Mouse (Mus musculus) adrenal gland, adult 18-20 months (tissue): ENCODE measurements at regions not wholly inside any gene's neighbourhood (a gene's known extent, or its start where the extent isn't known, plus 50 kb on each side); places are given as distances from the start of the nearest gene placed in this dataset.
"Not testable (repeated sequence)": the region's sequence is repeated elsewhere in the genome, so short reads cannot be mapped to it uniquely, and the experiment has no call there.

Experiments
- DNase-seq, 2 experiments: peaks; one replicate each; pipeline ENCODE4 v3.0.0; 2021 to 2022; ENCODE audit warnings: low spot score in 2 of 2

DNA sequence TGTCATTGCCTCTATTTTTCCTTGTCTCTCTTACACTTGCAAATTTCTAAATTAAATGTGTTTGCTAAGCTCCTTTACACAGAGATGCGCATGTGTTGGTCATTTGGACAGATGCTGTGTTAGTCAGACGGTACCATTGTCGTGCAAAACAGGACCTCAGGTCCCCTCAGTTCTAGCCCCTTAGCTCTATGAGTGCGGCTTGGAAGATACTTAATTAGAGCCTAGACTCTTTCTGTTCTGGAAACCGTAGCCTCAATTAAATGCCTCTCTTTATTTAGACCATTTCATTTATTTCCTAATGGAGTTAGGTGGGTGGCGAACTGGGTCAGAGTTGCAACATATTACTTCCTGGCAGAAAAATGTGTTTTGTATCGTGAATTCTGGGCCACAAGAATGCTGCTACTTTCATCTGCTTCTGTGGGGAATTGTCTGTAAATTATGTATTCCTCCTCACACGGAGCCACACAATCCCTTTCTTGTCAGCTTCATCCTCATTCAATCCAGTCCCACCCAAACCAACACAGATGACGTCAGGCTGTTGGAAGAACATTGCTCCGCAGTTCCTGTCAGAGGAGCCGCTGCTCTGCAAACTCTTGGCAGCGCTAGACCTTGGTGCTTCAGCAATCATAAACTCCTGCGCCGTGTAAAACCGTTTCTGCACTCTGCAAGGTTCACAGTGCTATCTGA is 345.4 kb upstream of the Nova1 start:
- no peak for DNase-seq

DNA sequence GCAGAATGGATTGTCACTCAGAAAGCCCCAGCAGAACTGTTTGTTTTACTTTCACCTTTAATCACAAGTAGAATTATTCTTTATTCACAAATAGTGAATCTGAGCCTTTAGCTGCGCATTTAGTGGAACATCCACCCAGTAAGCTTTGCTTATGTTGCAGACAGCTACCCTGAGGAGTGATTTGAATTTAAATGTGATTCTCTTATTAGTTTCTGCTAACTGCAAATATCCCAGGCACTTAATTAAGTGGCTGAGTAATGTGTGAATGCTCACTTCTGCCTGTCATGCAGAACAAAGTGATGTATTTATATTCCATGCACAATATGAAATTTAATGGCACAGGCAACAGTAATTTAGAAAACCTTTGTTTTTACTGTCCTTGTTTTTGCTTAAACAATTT is 344.4 kb upstream of the Nova1 start:
- DNase-seq: no peak

DNA sequence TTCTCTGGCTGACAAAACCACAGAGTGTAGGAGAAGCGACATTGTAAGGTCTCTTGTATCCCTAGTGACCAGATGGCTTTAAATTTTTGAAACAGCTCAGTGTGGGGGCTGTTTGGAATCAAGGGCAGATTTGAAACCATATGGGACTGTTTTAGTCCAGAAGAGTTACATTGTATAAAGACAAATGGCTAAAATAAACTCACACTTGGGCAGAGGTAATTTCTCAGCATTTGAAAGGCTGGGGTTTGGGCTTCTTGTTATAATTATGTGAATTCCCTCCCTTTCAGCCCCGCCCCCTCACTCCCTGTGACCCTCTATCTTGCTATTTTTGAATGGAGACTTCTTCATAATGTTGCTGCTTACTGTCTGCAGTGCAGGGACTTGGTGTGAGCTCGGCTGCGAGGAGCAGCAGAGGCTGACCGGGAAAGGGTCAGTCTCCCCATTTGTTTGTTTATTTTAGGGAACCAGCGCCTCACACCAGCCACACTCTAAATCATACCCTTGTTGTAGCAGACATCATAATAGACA is 344.0 kb upstream of the Nova1 start:
- no peak for DNase-seq

DNA sequence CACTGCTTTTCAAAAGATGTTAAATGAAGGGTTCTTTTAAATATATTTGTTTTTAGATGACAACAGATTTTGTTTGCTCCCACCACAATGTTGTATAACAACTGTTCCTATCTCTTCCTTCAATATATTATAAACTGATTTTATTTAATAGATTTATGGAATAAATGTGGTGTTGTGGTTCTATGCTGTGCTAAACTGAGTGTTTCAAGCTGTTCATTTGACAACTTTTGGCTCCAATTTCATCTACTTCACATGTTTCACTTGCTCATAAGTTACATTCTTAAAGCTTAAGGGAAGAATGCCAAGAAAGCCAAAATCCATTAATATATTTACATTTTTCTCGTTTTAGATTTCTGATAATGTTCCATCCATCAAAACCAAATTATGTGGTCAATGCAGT is 341.9 kb upstream of the Nova1 start:
- no peak for DNase-seq

- not testable (repeated sequence) for DNase-seq
Observed at GRCm38 (mm10) chr12:47155916-47156315, 337.2 kb upstream of the Nova1 start.

DNA sequence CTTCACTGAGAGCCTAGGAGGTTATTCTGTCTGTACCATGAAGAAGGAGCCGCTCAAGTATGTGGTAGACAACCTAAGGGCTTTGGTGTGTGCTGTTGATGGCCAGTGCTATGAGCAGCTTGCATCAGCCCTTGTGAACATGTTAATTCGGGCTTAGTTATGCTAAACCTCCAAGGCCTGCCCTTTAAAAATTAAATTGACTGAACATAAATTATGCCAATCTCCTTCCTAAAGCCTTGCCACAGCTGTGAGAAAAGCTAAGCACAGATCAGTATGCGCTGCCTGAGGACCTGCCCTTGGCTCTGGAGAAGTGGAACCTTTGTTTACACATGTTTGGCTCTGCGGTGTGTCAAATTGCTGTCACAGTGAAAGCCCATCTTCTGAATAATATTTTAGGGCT is 321.9 kb upstream of the Nova1 start:
- no peak for DNase-seq

GRCm38 (mm10) chr12:47129821-47130220 is 311.1 kb upstream of the Nova1 start:
- DNase-seq: no peak

DNA sequence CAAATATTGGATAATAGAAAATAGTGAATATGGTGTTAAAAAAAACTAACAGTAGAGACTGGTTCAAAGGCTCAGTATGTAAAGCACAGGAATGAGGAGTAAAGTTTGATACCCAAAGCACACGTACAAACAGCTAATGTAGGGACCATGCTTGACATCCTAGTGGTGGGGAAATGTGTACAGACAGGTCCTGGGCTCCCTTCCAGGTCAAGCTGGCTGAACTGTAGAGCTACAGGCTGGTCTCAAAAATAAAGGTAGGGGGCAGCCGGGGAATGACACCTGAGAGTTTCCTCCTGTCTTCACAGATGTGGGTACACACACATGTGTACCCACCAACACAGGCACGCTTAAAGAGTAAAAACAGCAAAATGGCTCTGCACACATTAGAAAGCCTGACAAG is 309.9 kb upstream of the Nova1 start:
- no peak for DNase-seq

GRCm38 (mm10) chr12:47121426-47121825 is 302.7 kb upstream of the Nova1 start:
- no peak for DNase-seq

DNA sequence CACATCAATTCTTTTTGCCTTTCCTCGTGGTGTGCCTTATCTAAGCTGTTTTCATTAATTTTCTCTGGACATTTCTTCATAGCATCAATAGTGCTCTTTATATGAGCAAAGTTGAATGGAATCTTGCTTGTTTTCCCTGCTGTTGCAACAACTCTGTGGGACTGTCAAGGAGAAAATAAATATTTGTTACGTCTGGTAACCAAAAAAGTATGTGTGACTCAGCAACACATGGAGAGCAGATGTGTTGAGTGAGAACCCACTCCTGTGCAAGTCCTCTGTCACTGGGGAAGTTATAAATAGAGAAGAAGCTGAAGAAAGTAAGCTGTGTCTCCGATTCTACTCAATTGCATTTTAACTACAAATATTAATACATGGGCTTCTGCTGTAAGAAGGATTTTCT is 298.8 kb upstream of the Nova1 start:
- no peak for DNase-seq

- DNase-seq: no peak
Observed at GRCm38 (mm10) chr12:47089234-47089633, 270.5 kb upstream of the Nova1 start.

- DNase-seq: no peak
Observed at GRCm38 (mm10) chr12:47074961-47075360, 256.2 kb upstream of the Nova1 start.

DNA sequence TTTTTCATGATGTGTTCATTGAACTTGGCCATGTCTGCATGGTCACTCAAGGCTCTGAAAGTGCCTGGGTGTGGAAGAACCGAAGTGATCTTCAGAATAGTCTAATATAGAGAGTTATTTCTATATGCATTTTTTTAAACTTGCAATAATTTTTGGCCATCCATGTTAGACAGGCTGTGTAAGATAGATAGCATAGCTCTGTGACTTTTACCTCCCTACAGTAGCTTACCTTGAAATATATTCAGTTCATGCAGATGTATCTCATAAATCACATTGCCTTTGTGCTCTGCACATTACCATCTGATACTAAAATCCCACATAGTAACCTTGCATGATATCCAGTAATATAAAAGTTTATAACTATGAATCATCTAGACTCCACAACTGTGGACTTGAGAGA is 233.7 kb upstream of the Nova1 start:
- no peak for DNase-seq

GRCm38 (mm10) chr12:47020810-47021348 is 202.2 kb upstream of the Nova1 start:
- DNase-seq: no peak

DNA sequence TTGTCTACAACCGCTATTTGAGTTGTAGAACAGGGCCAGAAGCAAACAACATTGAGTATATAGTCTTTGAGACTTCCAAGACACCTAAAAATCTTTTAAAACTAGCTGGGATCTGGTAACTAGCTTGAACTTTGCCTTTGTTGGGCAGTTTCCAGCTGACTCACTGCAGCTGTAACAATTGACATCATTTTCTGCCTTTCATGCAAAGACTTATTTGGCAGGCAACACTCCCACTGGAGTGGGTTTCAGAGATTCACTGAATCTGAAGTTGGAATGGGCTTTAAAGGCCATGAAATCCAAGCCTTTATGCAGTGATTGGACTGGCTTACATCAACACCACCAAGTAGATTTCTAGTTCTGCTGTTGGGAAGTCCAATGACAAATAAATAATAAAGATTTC is 173.6 kb upstream of the Nova1 start:
- peak in 1 of 2 experiments; percentile 21 for DNase-seq

- no peak for DNase-seq
Observed at GRCm38 (mm10) chr12:46988972-46989371, 170.2 kb upstream of the Nova1 start.

DNA sequence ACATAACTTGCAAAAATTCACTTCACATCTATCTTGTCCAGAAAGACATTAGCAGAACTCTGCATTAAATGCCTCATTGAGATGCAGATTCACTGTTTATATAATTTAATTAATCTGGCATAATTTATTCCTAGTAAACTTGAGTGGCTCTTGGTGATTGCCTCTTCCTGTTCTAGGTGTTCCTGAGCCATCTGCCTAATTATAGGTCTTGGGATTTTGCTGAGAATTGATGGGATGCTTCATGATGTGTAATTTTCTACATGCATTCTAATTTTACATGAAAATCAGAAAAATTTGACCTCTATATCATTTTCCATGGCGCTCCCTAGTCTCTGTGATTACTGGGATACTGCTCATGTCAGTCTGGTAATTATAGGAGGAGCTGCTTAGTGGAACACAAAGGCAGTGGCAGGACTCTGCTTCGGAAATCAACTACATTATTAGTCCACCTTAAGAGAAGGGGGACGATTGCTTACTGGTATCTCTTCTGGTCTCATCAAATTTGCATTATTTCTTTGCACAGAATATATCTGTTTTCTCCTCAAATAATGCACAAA is 131.6 kb upstream of the Nova1 start:
- no peak for DNase-seq

DNA sequence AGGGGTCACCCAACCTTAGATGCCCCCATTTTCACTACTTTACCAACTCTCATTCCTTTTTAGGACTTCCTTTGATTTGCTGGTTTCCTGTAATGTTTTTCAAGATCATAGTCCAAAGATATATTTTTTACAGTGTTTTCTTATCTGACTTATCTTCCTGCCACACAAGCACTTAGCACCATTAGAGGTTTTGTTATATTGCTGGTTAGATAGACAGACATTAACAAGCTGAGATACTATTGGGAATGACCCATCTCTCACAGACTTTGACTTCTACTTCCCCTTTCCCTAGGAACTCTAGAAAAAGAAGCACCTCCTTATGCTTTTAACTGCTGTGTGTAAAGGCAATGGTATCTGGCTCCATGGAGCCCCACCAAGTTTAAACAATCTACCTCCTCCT is 127.0 kb upstream of the Nova1 start:
- no peak for DNase-seq

- no peak for DNase-seq
Observed at GRCm38 (mm10) chr12:46931086-46931485, 112.4 kb upstream of the Nova1 start.

DNA sequence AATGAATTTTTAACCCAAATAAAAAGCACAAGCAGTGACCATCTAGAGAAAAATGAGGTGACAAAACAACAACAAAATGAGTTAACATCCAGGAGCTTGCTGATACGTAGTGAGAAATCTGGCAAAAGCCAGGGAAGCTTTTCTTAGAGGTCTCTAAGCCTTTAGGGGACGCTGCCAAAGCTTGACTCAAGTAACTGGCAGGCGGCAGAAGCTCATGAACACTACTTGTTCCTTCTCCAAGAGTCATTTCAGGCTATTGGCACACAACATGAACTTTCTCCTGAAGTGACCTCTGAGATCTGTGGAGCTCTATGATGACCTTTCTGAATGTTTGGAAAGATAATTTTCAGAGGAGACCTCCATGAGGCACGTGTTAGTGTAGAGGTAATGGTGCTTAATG is 98.6 kb upstream of the Nova1 start:
- no peak for DNase-seq

DNA sequence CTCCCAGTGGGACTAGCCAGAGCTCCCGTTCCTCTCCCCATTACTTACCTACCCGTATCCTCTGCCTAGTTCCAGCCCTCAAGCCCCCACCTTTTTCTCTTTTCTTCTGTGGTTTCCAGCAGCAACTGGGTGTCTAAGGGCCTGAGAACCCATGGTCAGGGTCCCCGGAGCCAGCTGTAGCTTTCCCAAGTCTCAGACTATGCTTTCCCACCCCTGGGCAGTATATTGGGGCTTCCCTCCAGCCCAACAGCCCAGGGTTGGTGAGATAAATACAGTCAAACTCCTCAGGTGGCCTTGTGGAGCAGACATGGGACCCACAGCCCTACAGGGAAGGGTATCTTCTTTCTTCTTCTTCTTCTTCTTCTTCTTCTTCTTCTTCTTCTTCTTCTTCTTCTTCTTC is 59.4 kb upstream of the Nova1 start:
- DNase-seq: no peak

GRCm38 (mm10) chr12:46870130-46870529 is 51.4 kb upstream of the Nova1 start:
- DNase-seq: no peak
